Mouse (Mus musculus) hindbrain, embryonic 16.5 days (tissue): ENCODE data around the gene L1td1. TPM values are rescaled to one million over a fixed set of nuclear protein-coding genes. Genes with fewer than 3 reads are reported as not detected.

Source experiments
- ATAC-seq: fragments of 200-750 bp; cut with Nextera tagmentation; 2 replicates; pipeline ENCODE4 v1.8.0; 2017; ENCODE audit warnings: moderate TSS enrichment, moderate library complexity
- H3K27ac ChIP-seq: fragments of 300-500 bp; sonication (generic); 2 replicates; pipeline ENCODE4 v1.5.1; 2014; ENCODE audit warnings: low read depth, mild to moderate bottlenecking, control low read depth, low read length, moderate library complexity
- H3K27me3 ChIP-seq: fragments of 300-500 bp; sonication (generic); replicated peaks from 2 replicates; pipeline ENCODE4 v1.6.1; 2014; ENCODE audit warnings: low read length; ENCODE audit not compliant: control insufficient read depth, insufficient read depth
- H3K36me3 ChIP-seq: fragments of 300-500 bp; sonication (generic); 2 replicates; pipeline ENCODE4 v1.6.1; 2014; ENCODE audit warnings: mild to moderate bottlenecking, low read length, moderate library complexity, mixed read lengths; ENCODE audit not compliant: control insufficient read depth, insufficient read depth
- H3K4me1 ChIP-seq: fragments of 300-500 bp; sonication (generic); 2 replicates; pipeline ENCODE4 v1.6.1; 2014; ENCODE audit warnings: low read depth, low read length; ENCODE audit not compliant: control insufficient read depth, insufficient read depth
- H3K4me2 ChIP-seq: fragments of 300-500 bp; sonication (generic); 2 replicates; pipeline ENCODE4 v1.6.1; 2014; ENCODE audit warnings: mild to moderate bottlenecking, low read length, control low read depth, moderate library complexity
- H3K4me3 ChIP-seq: fragments of 300-500 bp; sonication (generic); 2 replicates; pipeline ENCODE4 v1.5.1; 2014; ENCODE audit warnings: mild to moderate bottlenecking, low read length, control low read depth, moderate library complexity
- H3K9ac ChIP-seq: fragments of 300-500 bp; sonication (generic); 2 replicates; pipeline ENCODE4 v1.6.1; 2014; ENCODE audit warnings: low read depth, mild to moderate bottlenecking, control low read depth, low read length, moderate library complexity
- H3K9me3 ChIP-seq: fragments of 300-500 bp; sonication (generic); 2 replicates; pipeline ENCODE4 v1.6.1; 2014; ENCODE audit warnings: mild to moderate bottlenecking, low read length, moderate library complexity; ENCODE audit not compliant: control insufficient read depth
- WGBS: fragments of 180-500 bp; shearing (Covaris S2); extraction: QIAGEN DNeasy Blood & Tissue Kit; methylation state at CpG from one replicate; pipeline ENCODE4 v1.1.7; 2014; 5-methylcytosine and 5-hydroxymethylcytosine counted together
- polyA plus RNA-seq: library from polyadenylated mRNA; unstranded; fragments of >200 nt; fragmentation: Nextera tagmentation; extraction: Ambion mirVana; gene quantifications from 2 replicates; pipeline ENCODE4 v1.2.1, GENCODE M21; 2015

The L1td1 gene
- polyA plus RNA-seq, 1 experiment from 2014 or later: not detected

- Histone ChIP-seq H3K9ac (no peak overlapping the region), H3K4me3 (no peak overlapping the region), H3K27me3 (no peaks in the 10 kb centered on the region), H3K4me2 (no peak overlapping the region), H3K4me1 (peaks cover 9% of the 10 kb centered on the region), H3K36me3 (no peaks in the 10 kb centered on the region), H3K27ac (no peak overlapping the region), H3K9me3 (no peaks in the 10 kb centered on the region)
- 17% methylated on average over 3 of the region's 3 CpGs for WGBS
- no peak for ATAC-seq
Observed at GRCm38 (mm10) chr4:98786281-98786680, 59.7 kb downstream of the L1td1 start.

Other genes with a start within 250 kb of the L1td1 start
- gene Kank4, start 90.8 kb downstream of the L1td1 start, polyA plus RNA-seq: 0.55 and 0.61 TPM in 2 replicates
- not detected in 2 replicates for gene I0C0044D17Rik, start 97.1 kb downstream of the L1td1 start, polyA plus RNA-seq
- 23.0 and 23.6 TPM in 2 replicates for gene Usp1, start 197.1 kb downstream of the L1td1 start, polyA plus RNA-seq